Mouse (Mus musculus): Measurements from ENCODE around the gene Ncoa1.
A peak's percentile ranks its signal among the peaks of the same experiment; 100 is the strongest.

The Ncoa1 gene

DNA sequence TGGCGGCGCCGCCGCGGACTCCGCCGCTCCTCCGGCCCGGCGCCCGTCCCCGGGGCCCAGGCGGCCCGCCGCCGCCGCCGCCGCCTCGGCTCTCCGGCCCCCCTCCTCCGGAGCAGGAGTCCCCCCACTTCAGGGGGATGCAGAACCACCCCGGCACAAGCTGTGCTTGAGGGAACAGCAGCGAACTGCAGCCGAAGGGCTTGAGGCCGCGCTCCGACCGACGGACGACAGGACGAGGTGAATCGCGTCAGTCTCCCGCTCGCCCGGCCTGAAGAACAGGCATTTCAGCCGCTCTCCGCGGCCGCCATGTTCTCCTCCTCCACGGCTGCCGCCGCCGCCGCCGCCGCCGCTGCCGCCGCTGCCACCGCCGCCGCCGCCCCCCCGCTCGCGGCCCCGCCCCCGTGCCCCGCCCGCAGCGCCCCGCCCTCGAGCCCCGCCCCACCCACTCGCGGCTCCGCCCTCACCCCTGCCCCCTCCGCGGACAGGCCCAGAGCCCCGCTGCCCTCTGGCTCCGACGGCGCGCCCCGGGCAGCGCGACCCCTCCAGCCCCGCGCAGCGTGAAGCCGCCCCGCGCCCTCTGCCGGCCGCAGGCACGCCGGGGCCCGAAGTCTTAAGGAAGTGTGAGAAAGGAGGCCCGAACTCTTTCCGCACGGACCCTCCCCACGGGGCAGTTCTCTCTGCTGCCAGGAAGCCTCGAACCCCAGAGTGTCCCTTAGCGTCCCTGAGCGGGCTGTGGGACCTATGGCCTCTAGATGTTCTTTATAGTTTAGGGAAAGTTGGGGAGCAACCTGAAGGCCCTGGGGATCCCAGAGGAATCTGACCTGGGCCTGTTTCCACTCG is at the start of gene Ncoa1:
TSS of gene Ncoa1 (minus strand) at position 351 of the 840 bp plus-strand sequence.
- DNase-seq (ENCODE audit: low spot score), result peak; percentile 74

DNA sequence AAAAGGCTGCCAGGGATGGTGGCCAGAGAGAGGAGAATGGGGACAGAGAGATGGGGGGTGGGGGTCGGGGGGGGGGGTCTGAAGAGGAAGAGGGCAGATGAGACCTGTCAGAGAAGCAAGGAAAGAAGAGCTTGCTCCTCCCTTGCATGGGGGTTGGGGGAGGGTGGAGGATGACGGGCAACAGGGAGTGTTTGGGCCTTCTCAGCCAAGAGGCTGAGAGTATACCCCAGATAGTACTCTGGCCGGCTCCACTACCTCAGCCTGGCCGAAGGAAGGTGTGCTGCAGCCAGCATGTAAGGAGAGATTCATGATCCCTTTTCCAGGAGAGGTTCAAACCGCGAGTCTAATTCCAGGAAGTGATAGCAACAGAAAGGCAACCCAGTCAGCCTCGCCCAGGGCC is 47.6 kb upstream of the Ncoa1 start:
- DNase-seq (ENCODE audit: low spot score), result no peak

DNA sequence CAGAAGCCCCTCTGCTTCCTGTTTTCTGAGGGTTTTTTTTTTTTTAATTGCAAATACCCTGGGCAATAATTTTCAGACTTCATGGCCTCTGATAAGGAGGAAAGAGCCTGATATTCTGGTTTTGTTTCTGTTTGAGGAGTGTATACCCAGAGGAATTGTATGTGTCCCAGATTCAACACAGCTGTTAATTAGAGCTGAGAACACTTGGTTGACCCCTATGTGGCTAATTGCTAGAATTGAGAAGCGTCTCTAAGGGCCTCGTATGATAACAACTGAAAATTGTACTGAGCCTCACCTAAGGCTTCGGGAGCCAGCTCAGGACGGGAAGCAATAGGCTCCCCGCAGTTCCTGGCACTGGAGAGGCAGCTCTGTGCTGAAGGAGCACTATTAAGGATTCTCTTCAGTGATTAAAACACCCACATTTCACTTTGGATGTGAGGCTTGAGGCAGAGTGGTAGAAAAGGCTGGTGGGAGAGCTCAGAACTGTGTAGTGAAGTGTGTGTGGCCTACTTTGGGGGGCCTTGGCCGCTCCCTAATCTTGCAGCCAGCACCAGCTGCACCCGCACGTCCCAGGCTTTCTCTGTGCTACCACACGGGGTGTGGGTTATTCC is 46.8 kb upstream of the Ncoa1 start:
- DNase-seq (ENCODE audit: low spot score), result no peak

DNA sequence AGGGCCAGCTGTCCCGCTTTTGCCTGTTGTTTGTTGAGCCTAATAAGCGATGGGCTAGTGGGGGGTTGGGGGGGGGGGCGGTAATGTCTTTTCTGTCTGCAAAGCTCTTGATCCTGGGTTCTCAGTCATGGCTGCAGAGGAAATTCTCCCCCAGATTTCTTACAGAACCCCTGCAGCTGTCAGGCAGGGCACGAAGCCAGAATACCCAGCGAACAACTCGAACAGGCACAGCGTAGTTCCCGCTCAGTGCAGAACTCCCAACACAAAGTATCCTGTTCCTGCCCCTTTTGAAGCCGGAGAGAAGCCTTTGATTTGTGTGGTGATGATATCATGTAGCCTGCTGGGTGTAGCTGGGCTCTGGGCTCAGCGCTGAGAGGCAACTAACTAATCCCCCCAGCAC is 46.2 kb upstream of the Ncoa1 start:
- DNase-seq (ENCODE audit: low spot score), result peak; percentile 64

DNA sequence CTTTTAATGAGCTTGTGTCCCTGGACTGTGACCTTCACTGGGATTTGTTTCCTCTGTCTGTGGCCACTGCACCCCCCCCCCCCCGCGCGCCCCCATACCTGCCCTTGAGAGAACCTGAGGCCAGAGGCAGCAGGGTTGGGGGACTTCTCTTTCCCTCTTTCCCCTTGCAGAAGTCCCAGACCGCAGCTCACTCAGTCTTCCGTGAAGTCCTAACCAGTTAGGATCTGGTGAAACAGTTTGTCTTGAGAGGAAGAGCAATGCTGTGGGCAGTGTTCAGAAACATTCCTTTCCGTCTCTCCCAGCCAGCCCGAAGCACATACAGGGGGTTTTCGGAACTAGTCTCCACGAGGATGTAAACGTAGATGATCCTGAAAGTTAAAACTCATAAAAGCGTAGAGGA is 42.0 kb upstream of the Ncoa1 start:
- DNase-seq (ENCODE audit: low spot score), result no peak

DNA sequence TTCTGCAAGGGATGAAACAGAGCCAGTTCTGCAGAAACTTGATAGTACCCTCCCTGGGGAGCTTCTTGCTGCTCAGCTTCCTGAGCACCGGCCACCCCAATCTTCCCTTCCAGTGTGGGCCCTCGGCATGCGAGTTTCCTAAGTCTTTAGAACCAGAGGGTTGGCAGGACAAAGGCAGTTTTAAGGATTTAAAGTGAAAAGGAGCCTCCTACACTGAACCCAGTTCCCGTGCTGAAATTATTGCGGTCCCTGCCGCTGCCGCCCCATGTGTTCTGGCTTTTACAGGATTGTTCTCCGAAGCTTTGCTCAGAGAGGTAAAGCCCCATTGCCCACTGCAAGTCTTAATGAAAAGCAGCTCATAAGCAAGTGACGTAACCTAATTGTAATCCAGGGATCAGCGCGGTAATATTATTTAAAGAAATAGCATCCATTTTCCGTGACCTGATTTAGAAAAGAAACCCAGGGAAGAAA is 32.6 kb upstream of the Ncoa1 start:
- DNase-seq (ENCODE audit: low spot score), result no peak

DNA sequence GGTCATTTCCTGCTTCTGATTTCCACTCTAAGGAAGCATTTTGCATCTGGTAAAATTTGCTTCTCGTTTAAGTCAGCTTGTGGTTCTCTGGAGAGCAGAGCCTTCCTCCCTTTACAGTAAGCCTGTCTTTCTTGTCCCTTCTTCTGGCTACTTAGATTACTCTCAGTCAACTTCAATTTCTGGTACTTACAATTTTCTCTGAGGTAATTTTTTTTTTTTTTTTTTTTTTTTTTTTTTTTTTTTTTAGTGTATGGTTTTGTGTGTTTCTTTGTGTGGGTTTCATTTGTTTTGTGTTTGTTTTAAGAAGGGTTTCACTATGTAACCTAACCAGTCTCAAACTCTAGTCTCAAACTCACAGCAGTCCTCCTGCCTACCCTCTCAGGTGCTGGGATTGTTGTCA is 31.2 kb upstream of the Ncoa1 start:
- DNase-seq (ENCODE audit: low spot score), result no peak

DNA sequence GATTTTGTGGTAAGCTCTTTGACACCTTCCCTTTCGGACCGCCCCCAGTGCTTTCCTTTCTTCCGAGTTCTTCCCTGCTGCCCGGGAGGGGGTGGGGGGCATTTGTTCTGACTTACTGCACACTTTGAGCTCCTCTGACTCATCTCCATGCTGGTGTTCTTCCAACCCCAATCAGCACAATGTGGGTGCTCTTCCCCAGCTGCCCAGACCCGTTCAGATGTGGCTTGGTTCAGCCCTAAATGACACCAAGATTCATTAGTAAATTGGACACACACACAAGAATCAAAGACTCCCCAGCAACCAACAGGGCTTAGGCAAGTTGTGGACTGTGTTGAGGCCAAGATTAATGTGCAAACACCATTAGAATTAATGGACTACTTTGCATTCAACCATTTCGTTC is 30.5 kb upstream of the Ncoa1 start:
- DNase-seq (ENCODE audit: low spot score), result no peak

DNA sequence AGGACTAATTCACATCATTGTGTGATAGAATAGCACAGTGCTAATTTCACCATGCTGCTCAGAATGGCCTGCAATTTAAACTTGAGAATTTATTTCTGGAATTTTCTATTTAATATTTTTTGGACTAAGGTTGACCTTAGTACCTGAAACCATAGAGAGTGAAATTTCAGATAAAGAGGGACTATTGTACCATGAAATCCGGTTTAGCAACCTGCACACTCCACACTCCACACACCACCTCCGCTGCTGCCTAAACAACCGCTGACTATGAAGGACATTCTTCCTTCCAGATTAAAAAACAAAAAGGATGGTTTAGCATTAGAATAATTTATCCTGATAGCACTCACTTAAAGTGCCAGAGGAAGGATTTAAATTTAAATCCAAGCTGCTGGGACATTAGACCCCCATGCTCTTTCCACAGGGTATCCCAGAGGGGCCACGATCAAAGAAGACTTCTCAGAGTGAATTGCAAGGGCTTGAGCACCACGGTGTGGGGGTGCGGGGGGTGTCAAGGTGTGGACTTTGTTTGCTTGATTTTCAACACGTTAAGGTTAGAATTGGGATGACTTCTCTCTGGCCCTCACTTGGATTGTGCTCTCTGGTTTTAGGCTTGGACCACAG is 29.9 kb upstream of the Ncoa1 start:
- no peak for DNase-seq (ENCODE audit: low spot score)

DNA sequence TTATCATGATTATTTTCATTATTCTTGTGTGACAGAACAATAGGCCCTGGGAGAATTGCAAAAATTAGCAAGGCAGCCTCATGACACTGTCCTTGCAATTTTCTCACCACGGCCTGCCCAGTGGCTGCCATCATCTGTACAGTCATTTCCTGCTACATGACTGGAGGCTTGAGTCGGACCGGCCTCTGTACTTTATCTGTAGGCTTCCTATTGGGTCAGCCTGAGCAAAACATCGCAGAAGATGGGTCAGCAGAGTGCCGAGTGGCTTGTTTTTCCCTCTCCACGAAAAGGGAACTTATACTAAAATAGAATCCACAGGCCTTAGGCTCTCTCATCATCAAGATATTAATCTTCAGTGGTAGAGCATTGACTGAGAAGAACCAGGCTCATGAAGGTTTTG is 28.3 kb upstream of the Ncoa1 start:
- DNase-seq (ENCODE audit: low spot score), result no peak

DNA sequence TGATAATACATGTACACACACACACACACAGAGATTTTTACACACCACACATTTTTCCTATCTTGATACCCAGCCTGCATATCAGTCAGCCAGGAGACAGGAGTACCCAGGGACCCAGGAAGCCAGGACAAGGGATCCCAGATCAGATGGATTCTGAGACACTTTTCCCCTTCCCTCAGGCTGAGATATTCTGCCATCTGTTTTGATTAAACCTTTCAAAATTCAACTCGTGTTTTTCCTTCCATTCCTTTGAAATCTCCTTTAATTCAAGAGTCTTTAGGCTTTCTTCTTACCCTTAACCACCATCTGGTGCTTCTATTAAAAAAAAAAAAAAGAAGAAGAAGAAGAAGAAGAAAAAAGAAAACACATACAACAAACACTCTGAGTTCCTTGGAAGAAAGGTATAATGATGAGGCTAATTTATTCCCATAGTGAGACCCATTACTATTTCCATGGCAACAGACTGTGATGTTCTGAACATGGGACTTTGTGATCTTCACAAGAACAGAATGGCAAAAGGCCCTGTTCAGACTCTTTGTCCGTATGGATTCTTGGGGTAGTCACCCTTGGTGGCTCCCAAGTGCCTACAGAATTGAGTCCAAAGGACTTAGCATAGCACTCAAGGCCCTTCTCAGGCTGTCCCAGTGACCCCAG is 26.8 kb upstream of the Ncoa1 start:
- DNase-seq (ENCODE audit: low spot score), result no peak

DNA sequence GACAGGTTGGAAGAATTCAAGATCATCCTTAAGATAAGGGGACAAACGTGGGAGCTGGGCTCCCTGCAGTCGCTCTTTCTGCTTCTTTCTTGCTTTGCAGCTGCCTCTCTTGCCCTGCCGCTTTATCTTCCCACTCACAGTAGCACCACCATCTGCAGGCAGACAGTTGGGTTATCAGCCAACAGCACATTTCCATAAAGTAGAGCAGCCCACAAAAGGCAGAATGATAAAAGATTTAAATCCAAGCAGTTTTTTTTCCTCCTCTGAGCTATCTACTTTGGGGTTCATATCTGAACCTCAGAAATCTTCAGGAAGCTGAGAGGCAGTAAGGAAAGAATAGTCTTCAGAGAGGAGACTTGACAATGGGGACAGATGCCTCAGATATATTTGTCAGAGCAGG is 24.9 kb upstream of the Ncoa1 start:
- DNase-seq (ENCODE audit: low spot score), result no peak

DNA sequence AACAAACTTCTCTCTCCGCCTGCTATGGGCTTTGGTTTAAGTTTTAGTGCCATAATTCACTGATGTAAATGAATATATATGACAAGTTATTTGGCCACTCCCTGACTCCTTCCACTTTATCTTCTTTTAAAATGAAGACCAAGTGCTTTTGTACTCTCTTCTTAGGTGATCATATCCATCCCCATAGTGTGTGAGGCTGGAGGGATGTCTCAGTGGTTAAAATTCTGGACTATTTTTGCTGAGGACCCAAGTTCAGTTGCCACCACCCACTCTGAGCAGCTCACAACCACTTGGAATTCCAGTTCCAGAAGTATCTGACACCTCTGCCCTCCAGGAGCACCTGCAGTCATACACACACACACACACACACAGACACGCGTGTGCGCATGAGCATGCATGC is 23.5 kb upstream of the Ncoa1 start:
- no peak for DNase-seq (ENCODE audit: low spot score)

DNA sequence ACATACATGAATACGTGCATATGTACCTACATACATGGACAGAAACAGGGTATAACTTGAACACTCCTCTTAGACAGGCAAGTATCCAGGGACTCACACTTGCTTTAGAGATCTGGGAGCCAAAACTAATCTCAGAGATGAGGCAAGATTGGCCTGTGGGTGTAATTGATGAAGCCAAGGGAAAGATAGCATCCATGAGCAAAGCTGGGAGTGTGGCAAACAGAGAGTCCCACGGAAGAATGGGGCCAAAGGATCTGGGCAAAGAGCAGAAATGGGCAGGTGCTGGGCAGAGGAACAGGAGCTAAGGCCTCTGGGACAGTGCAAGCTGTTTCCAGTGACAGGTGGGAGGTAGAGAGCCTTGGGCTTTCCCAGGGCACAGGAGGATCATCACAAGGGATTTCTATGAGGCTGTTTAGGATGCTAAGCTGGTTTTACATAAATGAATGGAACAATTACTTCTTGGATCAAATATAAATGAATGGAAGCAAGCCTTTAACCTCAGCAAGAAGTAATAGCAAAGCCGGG is 22.7 kb upstream of the Ncoa1 start:
- no peak for DNase-seq (ENCODE audit: low spot score)

DNA sequence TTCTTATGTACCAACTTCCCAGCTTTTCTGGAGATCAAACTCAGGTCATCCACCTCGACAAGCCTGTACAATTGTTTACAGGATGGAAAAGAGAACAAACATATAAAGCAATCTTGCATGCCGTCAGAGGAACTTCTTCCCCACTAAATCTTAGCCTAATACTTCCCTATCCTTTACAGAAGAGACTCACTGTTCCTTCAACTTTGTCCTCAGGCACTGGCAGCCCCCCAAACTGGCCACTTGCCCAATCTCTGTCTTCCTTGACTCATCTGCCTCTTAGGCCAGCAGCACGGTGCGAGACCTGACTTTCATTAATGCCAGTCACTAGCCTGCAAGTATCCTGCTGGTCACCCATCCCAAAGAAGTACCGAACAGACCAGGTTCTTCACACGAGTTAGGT is 11.4 kb upstream of the Ncoa1 start:
- DNase-seq (ENCODE audit: low spot score), result no peak

DNA sequence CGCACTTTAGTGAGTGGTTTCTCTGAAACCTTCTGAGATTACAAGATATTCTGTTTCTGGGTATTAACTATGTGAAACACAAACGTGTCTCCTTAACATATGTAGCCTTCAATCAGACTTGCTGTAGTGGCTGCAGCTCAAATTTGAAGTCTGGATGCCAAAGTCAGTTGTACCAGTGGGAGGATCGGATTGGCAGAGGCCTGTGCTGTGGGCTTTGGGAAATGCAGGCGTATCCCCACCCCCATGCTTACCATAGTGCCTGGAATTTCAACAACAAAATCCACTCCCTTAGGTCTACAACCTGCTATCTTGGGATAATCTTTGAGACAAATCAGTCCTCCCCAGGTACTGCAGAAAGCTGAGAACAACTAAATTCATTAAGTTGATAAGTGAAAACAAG is 6.4 kb upstream of the Ncoa1 start:
- DNase-seq (ENCODE audit: low spot score), result no peak

DNA sequence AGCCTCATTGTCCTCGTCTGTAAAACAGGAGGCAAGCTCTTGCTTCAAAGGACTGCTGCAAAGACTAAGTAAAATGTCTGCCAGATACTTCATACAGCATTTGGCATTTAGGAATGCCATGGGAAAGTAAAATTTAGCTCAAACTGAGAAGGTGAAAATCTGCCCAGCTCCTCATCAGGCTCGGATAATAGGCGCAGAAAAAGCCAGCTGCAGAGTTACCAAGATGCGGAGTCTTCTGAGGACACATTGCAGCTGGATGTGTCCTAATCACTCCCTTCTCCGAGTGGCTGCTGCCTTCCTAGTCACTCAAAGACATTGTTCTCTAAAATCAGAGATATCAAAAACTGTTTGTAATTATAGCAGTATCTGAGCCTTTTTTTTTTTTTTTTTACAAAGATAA is 4.7 kb upstream of the Ncoa1 start:
- no peak for DNase-seq (ENCODE audit: low spot score)

DNA sequence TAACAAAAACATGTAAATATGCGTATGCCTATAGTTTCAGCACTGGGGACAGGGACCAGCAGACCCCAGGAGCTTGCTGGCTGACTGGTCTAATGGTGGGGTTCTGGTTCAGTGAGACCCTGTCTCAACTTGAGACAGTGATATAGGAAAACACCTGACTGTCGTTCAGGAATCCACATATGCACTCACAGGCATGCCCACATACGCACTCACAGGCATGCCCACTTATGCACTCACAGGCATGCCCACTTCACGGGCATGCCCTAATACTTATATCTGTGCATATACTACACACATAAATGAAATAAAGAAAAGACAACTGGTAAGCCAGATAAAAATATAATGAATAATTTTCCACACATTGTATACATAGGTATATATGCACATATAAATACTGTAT is 3.3 kb upstream of the Ncoa1 start:
- no peak for DNase-seq (ENCODE audit: low spot score)

DNA sequence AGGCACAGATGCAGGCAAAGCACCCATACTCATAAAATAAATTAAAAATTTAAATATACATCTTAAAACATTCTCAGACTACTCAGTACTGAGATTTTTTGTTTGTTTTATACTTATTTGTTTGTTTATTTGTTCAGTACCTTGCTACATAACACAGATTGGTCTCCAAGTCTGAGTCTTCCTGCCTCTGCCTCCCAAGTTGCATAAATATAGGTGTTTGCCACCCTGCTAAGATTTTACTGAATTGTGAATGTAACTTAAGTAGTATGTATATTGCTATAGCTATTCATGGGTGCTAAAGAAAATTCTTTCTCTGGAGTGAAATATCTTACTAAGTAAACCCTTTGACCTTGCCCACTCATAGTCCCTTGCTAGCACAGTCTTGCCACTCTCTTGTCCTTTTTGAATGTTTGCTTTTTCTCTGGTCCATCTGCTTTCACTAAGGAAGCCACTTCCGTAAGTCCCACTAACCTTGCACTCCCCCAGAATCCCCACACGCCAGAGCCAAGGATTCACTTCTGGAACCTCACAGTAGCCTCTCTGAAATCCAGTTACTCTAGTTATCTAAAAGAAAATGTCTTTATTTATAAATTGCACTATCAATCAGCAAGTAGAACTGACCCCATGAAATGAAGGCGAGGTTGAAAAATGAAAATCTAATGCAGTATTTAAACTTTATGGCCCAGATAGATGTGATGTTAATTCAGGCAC is 2.3 kb upstream of the Ncoa1 start:
- no peak for DNase-seq (ENCODE audit: low spot score)

DNA sequence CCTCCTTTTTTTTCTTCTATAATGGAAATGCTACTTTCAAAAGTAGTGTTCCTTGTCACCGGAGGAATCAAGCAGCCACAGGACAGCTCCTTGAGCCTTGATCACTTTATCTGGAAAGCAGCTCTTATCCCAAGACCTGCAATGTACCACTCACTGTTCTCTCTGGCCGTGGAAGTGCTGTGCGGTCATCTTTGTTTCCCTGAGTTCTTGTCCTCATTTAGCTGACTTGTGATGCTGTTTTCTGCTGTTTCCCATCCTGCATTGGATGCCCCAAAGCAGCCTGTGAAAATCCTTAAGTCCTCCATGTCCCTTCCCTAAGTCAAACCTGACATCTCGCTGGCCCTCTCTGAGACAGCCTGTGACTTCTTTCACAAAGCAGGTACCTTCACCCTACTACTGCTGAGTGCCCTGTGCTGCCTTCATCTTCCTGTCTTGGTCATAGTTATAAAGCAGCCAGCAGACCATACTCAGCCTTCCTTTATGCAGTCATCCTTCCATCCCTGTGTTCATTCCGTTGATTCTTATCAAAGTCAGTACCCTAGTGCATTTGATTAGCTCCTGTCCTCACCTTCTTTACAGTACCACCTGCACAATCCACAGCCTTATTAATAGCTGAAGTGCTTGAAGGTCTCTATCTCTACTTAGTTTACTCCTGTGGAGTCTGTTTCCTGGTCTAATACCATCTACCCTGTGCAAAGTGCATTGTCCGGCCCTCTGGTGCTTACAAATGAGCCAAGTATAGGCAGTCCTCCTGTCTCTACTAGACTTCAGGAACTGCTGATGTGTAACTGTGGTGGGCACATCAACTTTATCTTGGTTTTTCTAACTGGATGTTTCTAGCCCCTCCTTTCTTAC is 1.2 kb upstream of the Ncoa1 start:
- DNase-seq (ENCODE audit: low spot score), result no peak

DNA sequence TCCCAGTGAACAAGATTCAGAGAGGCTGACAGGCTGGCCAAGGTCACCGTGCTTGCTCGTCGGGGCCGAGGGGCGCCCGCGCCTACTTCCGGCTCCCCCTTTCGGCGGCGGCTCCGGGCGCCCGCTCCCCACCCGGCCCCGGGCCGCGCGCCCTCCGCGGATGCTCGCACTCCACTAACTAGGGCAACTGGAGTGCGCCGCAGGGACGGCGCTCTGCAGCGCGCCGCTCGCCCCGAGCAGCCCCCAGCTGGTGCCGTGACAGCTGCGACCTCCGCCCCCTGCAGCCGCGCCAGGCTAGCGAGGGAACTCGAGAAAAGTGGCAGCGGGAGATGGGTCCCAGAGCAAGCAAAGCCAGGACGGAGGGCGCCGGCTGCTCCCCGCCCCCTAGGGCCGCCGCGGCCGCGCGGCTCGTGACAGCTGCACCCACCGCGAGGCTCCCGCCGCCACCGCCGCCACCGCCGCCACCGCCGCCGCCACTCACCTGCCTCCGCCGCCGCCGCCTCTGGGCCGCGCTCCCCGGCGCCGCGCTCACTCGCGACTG is 621 bp downstream of the Ncoa1 start:
- DNase-seq (ENCODE audit: low spot score), result peak; percentile 67

Data from embryo, embryonic 10 days (tissue).